Mouse (Mus musculus) limb, embryonic 12.5 days (tissue): ENCODE measurements around the gene Btbd17. TPM values are rescaled to one million over a fixed set of nuclear protein-coding genes. Genes with fewer than 3 reads are reported as not detected.
A peak's percentile ranks its signal among the peaks of the same experiment; 100 is the strongest.

Experiments used
- ATAC-seq: fragments of 200-750 bp; cut with Nextera tagmentation; 2 replicates; pipeline ENCODE4 v1.8.0; 2017; ENCODE audit warnings: low read depth, moderate TSS enrichment; ENCODE audit not compliant: insufficient number of reproducible peaks, insufficient read depth, low FRiP score, low TSS enrichment
- H3K27ac ChIP-seq: fragments of 300-500 bp; sonication (generic); 2 replicates; pipeline ENCODE4 v1.5.1; 2016; ENCODE audit warnings: mild to moderate bottlenecking, moderate library complexity
- H3K27me3 ChIP-seq: fragments of 300-500 bp; sonication (generic); 2 replicates; pipeline ENCODE4 v1.6.1; 2016; ENCODE audit warnings: mild to moderate bottlenecking, moderate library complexity
- H3K36me3 ChIP-seq: fragments of 300-500 bp; sonication (generic); 2 replicates; pipeline ENCODE4 v1.6.1; 2016; ENCODE audit warnings: mild to moderate bottlenecking, moderate library complexity
- H3K4me1 ChIP-seq: fragments of 300-500 bp; sonication (generic); replicated peaks from 2 replicates; pipeline ENCODE4 v1.6.1; 2016
- H3K4me2 ChIP-seq: fragments of 300-500 bp; sonication (generic); 2 replicates; pipeline ENCODE4 v1.6.1; 2016; ENCODE audit warnings: mild to moderate bottlenecking, moderate library complexity
- H3K4me3 ChIP-seq: fragments of 300-500 bp; sonication (generic); replicated peaks from 2 replicates; pipeline ENCODE4 v1.5.1; 2016; ENCODE audit warnings: mild to moderate bottlenecking
- H3K9ac ChIP-seq: fragments of 300-500 bp; sonication (generic); replicated peaks from 2 replicates; pipeline ENCODE4 v1.6.1; 2016; ENCODE audit warnings: mild to moderate bottlenecking, moderate library complexity
- H3K9me3 ChIP-seq: fragments of 300-500 bp; sonication (generic); 2 replicates; pipeline ENCODE4 v1.6.1; 2016; ENCODE audit warnings: mild to moderate bottlenecking, moderate library complexity
- WGBS: fragments of 180-500 bp; shearing (Covaris S2); methylation state at CpG from one replicate; pipeline ENCODE4 v1.1.7; 2016; 5-methylcytosine and 5-hydroxymethylcytosine counted together
- polyA plus RNA-seq: library from polyadenylated mRNA; unstranded; fragments of >200 nt; fragmentation: Nextera tagmentation; extraction: Ambion mirVana; gene quantifications from 2 replicates; pipeline ENCODE4 v1.2.1, GENCODE M21; 2016

Btbd17 gene
- polyA plus RNA-seq, 1 experiment from 2014 or later = 1.5 TPM

DNA sequence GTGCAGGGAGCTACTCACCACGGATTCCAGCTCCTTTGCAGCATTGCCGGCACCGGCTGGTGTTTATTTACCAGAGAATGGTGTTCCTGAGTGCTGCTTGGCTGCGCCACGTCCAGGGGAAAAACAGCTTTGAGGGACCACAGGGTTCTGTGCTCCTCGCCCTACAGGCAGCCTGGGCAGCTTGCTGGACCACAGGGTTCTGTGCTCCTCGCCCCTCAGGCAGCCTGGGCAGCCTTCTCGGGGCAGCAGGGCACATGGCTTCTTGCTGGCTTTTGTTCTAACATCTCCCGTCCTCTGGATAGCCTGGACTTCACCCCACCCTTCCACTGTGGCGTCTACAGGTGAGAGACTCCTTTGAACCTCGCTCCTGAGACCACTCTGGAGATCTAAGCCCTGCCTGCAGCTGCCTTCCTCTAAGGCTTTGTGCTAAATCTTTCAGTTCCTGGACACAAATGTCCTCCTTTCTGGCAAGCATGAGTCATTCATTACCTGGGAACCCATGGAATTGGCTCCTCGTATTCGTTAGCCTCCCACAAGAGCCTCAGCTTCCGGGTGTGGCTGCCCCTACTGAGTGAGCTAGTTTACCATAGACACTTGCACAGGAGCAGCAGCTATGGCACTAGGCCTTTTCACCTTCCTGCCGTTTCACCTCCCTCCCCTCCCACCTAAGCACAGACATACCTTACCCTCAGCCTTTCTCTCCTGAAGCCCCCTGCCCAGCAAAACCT is 7.0 kb upstream of the Btbd17 start:
- Histone ChIP-seq H3K27ac (no peak overlapping the region), H3K27me3 (no peaks in the 10 kb centered on the region), H3K36me3 (no peaks in the 10 kb centered on the region), H3K9me3 (no peaks in the 10 kb centered on the region; the same call in 1 of the 2 replicates), H3K4me1 (peaks cover 15% of the 10 kb centered on the region), H3K4me3 (no peak overlapping the region), H3K4me2 (no peak overlapping the region), H3K9ac (no peak overlapping the region)
- no peak for ATAC-seq
- 60% methylated on average over 15 of the region's 15 CpGs for WGBS

- 83% methylated on average over 1 of the region's 1 CpGs for WGBS
- Histone ChIP-seq H3K9me3 (no peaks in the 10 kb centered on the region; the same call in 1 of the 2 replicates), H3K4me2 (no peak overlapping the region), H3K4me1 (peaks cover 10% of the 10 kb centered on the region), H3K36me3 (no peaks in the 10 kb centered on the region), H3K9ac (no peak overlapping the region), H3K27ac (no peak overlapping the region), H3K4me3 (no peak overlapping the region), H3K27me3 (no peaks in the 10 kb centered on the region)
- ATAC-seq = no peak
Measured at GRCm38 (mm10) chr11:114801906-114802305, 6.2 kb upstream of the Btbd17 start.

- H3K36me3 ChIP-seq = no peaks in the 10 kb centered on the region
- no peak for ATAC-seq
- 86% methylated on average over 3 of the region's 3 CpGs for WGBS
- H3K4me1 ChIP-seq = peaks cover 24% of the 10 kb centered on the region
- no peak within 1 kb of the TSS for H3K27ac ChIP-seq
- H3K27me3 ChIP-seq = peaks cover 19% of the 10 kb centered on the region
- H3K9ac ChIP-seq = no peak within 1 kb of the TSS
- no peak within 1 kb of the TSS for H3K4me2 ChIP-seq
- H3K9me3 ChIP-seq = no peaks in the 10 kb centered on the region
- no peak within 1 kb of the TSS for H3K4me3 ChIP-seq
Measured at GRCm38 (mm10) chr11:114798624-114799023, 2.9 kb upstream of the Btbd17 start, which contains the start of gene Gpr142. TSS of gene Gpr142 (plus strand) at chr11:114798924.

GRCm38 (mm10) chr11:114797981-114798380 is 2.2 kb upstream of the Btbd17 start:
- Histone ChIP-seq H3K9ac (no peak overlapping the region), H3K9me3 (no peaks in the 10 kb centered on the region), H3K4me3 (no peak overlapping the region), H3K4me1 (peaks cover 20% of the 10 kb centered on the region), H3K36me3 (no peaks in the 10 kb centered on the region), H3K27me3 (peaks cover 25% of the 10 kb centered on the region), H3K4me2 (no peak overlapping the region), H3K27ac (no peak overlapping the region)
- 83% methylated on average over 3 of the region's 3 CpGs for WGBS
- no peak for ATAC-seq

- H3K4me1 ChIP-seq = peaks cover 18% of the 10 kb centered on the region
- no peaks in the 10 kb centered on the region for H3K9me3 ChIP-seq
- WGBS = 83% methylated on average over 7 of the region's 7 CpGs
- peaks cover 33% of the 10 kb centered on the region for H3K27me3 ChIP-seq
- H3K4me2 ChIP-seq = no peak overlapping the region
- ATAC-seq = no peak
- no peak overlapping the region for H3K4me3 ChIP-seq
- H3K36me3 ChIP-seq = no peaks in the 10 kb centered on the region
- no peak overlapping the region for H3K9ac ChIP-seq
- no peak overlapping the region for H3K27ac ChIP-seq
Measured at GRCm38 (mm10) chr11:114797176-114797575, 1.4 kb upstream of the Btbd17 start.

DNA sequence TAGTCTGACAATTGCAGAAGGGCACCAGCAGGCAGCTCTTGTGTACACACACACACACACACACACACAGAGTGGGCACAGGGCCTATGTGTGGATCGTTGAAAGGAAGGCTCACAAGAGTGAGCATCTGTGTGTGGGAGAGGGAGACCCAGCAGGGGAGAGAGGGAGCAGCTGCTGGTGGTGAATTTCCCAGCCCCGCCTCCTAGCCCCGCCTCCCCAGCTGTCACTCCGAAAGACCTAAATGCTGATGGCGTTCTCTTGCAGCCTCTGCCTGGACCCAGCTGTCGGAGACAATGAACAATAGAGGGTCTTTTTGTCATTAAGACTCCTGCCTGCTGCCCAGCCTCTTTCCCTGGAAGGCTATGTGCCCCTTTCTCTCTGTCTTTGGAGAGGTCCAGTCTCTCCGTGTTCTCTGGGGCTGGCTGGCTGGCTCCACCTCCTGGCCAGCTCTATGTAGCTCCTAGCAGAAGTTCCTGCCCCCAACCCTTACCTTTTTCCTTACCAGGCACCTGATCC is 456 bp downstream of the Btbd17 start:
- Histone ChIP-seq H3K36me3 (no peaks in the 10 kb centered on the region), H3K9ac (no peak overlapping the region), H3K4me2 (peak overlapping the region; percentile 69), H3K9me3 (no peaks in the 10 kb centered on the region), H3K27me3 (peaks cover 52% of the 10 kb centered on the region), H3K4me3 (peak overlapping the region; percentile 40), H3K4me1 (peaks cover 27% of the 10 kb centered on the region), H3K27ac (no peak overlapping the region)
- peak; percentile 67; the same call in 1 of the 2 replicates for ATAC-seq
- WGBS = under 1% methylated on average over 7 of the region's 7 CpGs

DNA sequence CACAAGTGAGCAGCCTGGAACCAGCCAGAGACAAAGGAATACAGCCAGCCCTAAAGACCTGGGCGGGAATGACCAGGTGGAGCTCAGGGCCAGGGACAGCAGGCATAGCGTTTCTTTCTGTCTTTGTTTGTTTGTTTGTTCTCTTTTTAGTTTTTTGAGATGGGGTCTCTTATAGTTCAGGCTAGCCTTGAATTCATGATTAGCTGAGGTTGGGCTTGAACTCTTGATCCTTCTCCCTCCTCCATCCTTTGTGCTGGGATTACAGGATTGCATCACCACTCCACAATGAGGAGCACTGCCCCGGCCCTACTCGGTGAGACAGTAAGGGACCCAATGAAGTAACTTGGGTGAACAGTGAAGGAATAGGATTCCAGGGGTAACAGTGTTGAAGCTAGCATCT is 1.1 kb downstream of the Btbd17 start:
- H3K27ac ChIP-seq = no peak overlapping the region
- H3K36me3 ChIP-seq = no peaks in the 10 kb centered on the region
- H3K27me3 ChIP-seq = peaks cover 58% of the 10 kb centered on the region
- H3K4me2 ChIP-seq = peak overlapping the region; percentile 69; the same call in 1 of the 2 replicates
- no peak overlapping the region for H3K9ac ChIP-seq
- WGBS = 53% methylated on average over 4 of the region's 4 CpGs
- no peaks in the 10 kb centered on the region for H3K9me3 ChIP-seq
- H3K4me3 ChIP-seq = peak overlapping the region; percentile 40; the same call in 1 of the 2 replicates
- H3K4me1 ChIP-seq = peaks cover 27% of the 10 kb centered on the region
- no peak for ATAC-seq

DNA sequence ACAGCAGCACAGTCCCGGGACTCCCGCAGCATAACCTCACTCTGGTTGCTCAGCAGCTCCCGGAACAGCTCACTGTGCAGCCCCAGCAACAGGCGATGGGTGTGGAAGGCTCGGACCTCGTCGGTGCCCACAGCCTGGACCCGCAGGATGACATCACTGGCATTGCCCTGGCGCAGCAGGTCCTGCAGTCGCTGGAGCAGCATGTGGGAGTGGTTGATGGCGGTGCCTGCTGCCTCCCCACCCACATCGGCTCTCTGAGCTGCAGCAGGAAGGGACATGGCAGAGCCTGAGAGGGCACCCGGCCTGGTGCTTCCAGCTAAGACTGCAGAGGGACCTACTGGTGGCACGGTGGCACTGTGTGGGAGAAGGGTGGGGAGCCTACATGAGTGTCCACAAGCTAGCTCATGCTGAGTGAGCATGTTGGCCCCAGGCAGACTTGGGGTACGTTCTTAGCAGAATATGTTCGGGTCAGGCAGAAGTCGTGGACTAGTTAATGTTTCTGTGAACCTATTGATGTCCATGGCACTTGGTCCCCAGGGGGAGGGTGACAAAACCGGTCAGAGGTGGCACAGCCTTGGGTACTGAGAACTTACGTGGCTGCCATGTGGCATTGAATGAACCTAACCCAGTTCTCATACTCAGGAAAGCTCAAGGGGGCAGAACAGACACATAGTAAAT is 1.7 kb downstream of the Btbd17 start:
- no peaks in the 10 kb centered on the region for H3K9me3 ChIP-seq
- peaks cover 34% of the 10 kb centered on the region for H3K4me1 ChIP-seq
- H3K27ac ChIP-seq = no peak overlapping the region
- peaks cover 65% of the 10 kb centered on the region for H3K27me3 ChIP-seq
- ATAC-seq = no peak
- no peak overlapping the region for H3K9ac ChIP-seq
- 71% methylated on average over 19 of the region's 19 CpGs for WGBS
- no peak overlapping the region for H3K4me3 ChIP-seq
- H3K36me3 ChIP-seq = no peaks in the 10 kb centered on the region
- no peak overlapping the region for H3K4me2 ChIP-seq

GRCm38 (mm10) chr11:114792931-114793494 is 2.7 kb downstream of the Btbd17 start:
- Histone ChIP-seq H3K27me3 (peaks cover 75% of the 10 kb centered on the region), H3K9ac (no peak overlapping the region), H3K36me3 (no peaks in the 10 kb centered on the region), H3K9me3 (no peaks in the 10 kb centered on the region), H3K4me2 (no peak overlapping the region), H3K4me1 (peaks cover 34% of the 10 kb centered on the region), H3K27ac (no peak overlapping the region), H3K4me3 (no peak overlapping the region)
- ATAC-seq = no peak
- 39% methylated on average over 5 of the region's 5 CpGs for WGBS

GRCm38 (mm10) chr11:114791891-114792411 is 3.8 kb downstream of the Btbd17 start:
- H3K4me3 ChIP-seq = peak overlapping the region; percentile 49
- WGBS = under 1% methylated on average over 59 of the region's 59 CpGs
- no peaks in the 10 kb centered on the region for H3K9me3 ChIP-seq
- H3K27me3 ChIP-seq = peaks cover 85% of the 10 kb centered on the region
- no peak for ATAC-seq
- no peaks in the 10 kb centered on the region for H3K36me3 ChIP-seq
- peak overlapping the region; percentile 51 for H3K9ac ChIP-seq
- no peak overlapping the region for H3K27ac ChIP-seq
- H3K4me1 ChIP-seq = peaks cover 34% of the 10 kb centered on the region
- peak overlapping the region; percentile 89 for H3K4me2 ChIP-seq

DNA sequence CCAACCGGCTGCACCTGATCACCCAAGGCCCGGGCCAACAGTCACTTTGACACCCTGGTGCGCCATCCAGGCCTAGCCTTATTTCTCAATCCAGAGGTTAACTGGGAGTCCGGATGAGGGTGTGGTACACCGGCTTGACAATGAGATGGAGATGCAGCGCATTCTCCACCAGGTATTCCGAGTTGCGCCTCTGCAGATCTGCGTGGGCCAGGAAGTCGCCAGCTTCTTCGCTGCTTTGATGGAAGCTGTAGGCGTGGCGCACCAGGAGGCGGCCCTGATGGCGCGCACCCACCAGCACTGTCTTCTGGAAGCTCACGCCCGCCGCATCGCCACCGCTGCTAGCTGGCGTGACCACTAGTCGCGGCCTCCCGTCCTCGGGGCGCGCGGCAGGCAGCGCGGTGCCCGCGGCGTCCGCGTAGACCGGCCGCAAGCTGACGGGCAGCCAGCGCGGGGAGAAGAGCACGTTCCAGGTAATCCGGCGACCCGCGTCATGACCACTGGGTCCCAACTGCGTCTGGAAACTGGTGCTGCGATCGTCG is 4.3 kb downstream of the Btbd17 start:
- Histone ChIP-seq H3K9ac (peak overlapping the region; percentile 51), H3K27ac (no peak overlapping the region), H3K4me1 (peaks cover 36% of the 10 kb centered on the region), H3K4me3 (peak overlapping the region; percentile 49), H3K36me3 (no peaks in the 10 kb centered on the region), H3K9me3 (no peaks in the 10 kb centered on the region), H3K27me3 (peaks cover 91% of the 10 kb centered on the region), H3K4me2 (peak overlapping the region; percentile 89)
- WGBS = 3% methylated on average over 50 of the region's 50 CpGs
- ATAC-seq = no peak
